Mouse (Mus musculus) stomach, postnatal 0 days (tissue): ENCODE data around the gene Gramd4. TPM values are rescaled to one million over a fixed set of nuclear protein-coding genes. Genes with fewer than 3 reads are reported as not detected.
A peak's percentile ranks its signal among the peaks of the same experiment; 100 is the strongest.

Experiments used
- ATAC-seq: fragments of 200-750 bp; cut with Nextera tagmentation; 2 replicates; pipeline ENCODE4 v1.8.0; 2017; ENCODE audit not compliant: low FRiP score, low TSS enrichment
- DNase-seq: peaks from one replicate; pipeline ENCODE4 v3.0.0-alpha.2; 2016; ENCODE audit warnings: low spot score
- H3K27ac ChIP-seq: fragments of 300-500 bp; sonication (generic); replicated peaks from 2 replicates; pipeline ENCODE4 v1.5.1; 2014; ENCODE audit warnings: mild to moderate bottlenecking, control low read depth
- H3K27me3 ChIP-seq: fragments of 300-500 bp; sonication (generic); 2 replicates; pipeline ENCODE4 v1.6.1; 2014; ENCODE audit warnings: low read length; ENCODE audit not compliant: control insufficient read depth, insufficient read depth
- H3K36me3 ChIP-seq: fragments of 300-500 bp; sonication (generic); 2 replicates; pipeline ENCODE4 v1.6.1; 2014; ENCODE audit warnings: low read length, mixed read lengths; ENCODE audit not compliant: control insufficient read depth, insufficient read depth
- H3K4me1 ChIP-seq: fragments of 300-500 bp; sonication (generic); replicated peaks from 2 replicates; pipeline ENCODE4 v1.6.1; 2014; ENCODE audit warnings: antibody characterized with exemption; ENCODE audit not compliant: control insufficient read depth, insufficient read depth
- H3K4me2 ChIP-seq: fragments of 300-500 bp; sonication (generic); replicated peaks from 2 replicates; pipeline ENCODE4 v1.6.1; 2014; ENCODE audit warnings: low read depth, mild to moderate bottlenecking, control low read depth, moderate library complexity
- H3K4me3 ChIP-seq: fragments of 300-500 bp; sonication (generic); 2 replicates; pipeline ENCODE4 v1.5.1; 2014; ENCODE audit warnings: low read depth, low read length, control low read depth
- H3K9ac ChIP-seq: fragments of 300-500 bp; sonication (generic); 2 replicates; pipeline ENCODE4 v1.6.1; 2014; ENCODE audit warnings: mild to moderate bottlenecking, low read length, control low read depth, mixed read lengths
- H3K9me3 ChIP-seq: fragments of 300-500 bp; sonication (generic); 2 replicates; pipeline ENCODE4 v1.6.1; 2016; ENCODE audit warnings: low read length; ENCODE audit not compliant: control insufficient read depth
- CTCF ChIP-seq: IDR thresholded peaks from 2 replicates; pipeline ENCODE4 v1.5.1; 2016; ENCODE audit warnings: antibody characterized with exemption, low read depth, mild to moderate bottlenecking, moderate library complexity
- EP300 ChIP-seq: optimal IDR thresholded peaks from 2 replicates; pipeline ENCODE3; 2016; ENCODE audit warnings: antibody characterized with exemption
- WGBS: fragments of 180-500 bp; shearing (Covaris S2); extraction: QIAGEN DNeasy Blood & Tissue Kit; methylation state at CpG from one replicate; pipeline ENCODE4 v1.1.7; 2014; 5-methylcytosine and 5-hydroxymethylcytosine counted together
- polyA plus RNA-seq: library from polyadenylated mRNA; unstranded; fragments of >200 nt; fragmentation: Nextera tagmentation; extraction: Ambion mirVana; gene quantifications from 2 replicates; pipeline ENCODE4 v1.2.1, GENCODE M21; 2015

Gene Gramd4
- polyA plus RNA-seq, 1 experiment from 2014 or later = 11.1 TPM

DNA sequence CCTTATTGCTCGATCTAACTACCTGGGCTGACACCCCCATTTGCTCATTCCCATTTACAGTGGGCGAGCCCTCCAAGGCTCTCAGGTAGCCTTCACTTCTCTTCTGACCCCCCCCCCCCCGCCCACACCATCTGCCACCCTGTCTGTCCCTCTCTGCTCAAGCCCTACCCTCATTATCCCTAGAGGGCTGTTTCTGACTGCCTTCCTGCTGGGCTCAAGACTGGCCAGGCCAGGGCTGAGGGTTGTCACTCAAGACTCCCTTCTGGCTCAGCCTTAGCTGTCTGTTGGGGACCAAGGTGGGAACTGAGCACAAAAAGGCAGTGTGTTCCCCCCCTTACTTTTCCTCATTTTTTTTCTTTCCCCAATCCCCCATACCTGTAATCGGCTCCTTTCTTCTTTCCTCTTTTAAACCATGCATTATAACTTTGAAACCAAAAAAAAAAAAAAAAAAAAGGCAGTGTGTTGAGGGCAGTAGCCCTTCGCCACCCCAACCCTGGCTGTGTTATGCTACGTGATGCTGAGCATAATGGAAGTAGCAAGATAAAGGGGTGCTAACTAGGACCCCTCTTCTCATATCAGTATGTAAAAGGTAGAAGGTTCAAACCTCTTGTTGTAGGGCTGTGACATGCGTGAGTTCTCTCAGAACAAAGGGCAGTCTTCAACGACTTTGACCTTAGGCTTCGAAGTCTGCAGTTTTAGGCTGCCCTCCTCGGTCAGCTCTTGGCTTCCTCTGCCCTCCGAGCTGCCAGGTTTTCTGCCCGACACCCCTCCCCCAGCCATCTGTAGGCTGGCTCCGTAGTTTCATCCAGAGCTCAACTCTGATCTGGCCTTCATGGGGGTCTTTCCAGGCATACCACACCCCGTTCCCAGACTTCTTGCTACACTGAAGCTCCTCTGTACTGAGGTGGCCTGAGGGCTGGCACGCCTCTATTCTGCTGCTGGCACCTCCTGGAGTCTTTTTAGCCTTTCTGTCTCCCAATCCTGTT lies 59.9 kb downstream of the Gramd4 start:
- Histone ChIP-seq H3K36me3 (peaks cover 6% of the 10 kb centered on the region), H3K4me1 (peaks cover 2% of the 10 kb centered on the region; the same call in 1 of the 2 replicates), H3K27me3 (no peaks in the 10 kb centered on the region), H3K9ac (no peak overlapping the region), H3K4me3 (no peak overlapping the region), H3K4me2 (no peak overlapping the region), H3K9me3 (no peaks in the 10 kb centered on the region), H3K27ac (no peak overlapping the region)
- 77% methylated on average over 15 of the region's 15 CpGs for WGBS
- DNase-seq (no peak), ATAC-seq (no peak)
- TF ChIP-seq CTCF = no peak
- no peak for TF ChIP-seq EP300

DNA sequence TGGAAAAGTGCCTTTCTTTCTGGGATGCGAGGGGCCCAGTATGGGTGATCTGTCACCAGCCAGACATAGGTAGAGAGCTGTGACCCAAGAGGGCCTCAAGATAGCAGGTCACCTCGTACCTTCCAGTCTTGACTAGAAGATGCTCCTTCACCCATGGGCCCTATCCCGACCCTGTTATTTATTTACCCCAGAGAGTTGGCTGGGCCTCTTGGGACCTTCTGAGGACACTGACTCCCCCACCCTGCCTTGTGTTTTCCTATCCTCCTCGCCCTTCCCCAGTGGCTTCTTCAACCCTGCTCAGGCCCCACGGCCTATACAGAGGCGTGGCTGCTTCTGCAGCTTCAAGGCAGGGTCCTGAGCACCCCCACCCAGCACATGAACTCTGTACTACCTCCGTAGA lies 61.7 kb downstream of the Gramd4 start:
- Histone ChIP-seq H3K9ac (no peak overlapping the region), H3K4me3 (no peak overlapping the region), H3K9me3 (no peaks in the 10 kb centered on the region), H3K4me2 (no peak overlapping the region), H3K27ac (no peak overlapping the region), H3K27me3 (no peaks in the 10 kb centered on the region), H3K36me3 (peaks cover 9% of the 10 kb centered on the region), H3K4me1 (no peaks in the 10 kb centered on the region)
- WGBS = 78% methylated on average over 7 of the region's 7 CpGs
- no peak for TF ChIP-seq EP300
- no peak for TF ChIP-seq CTCF
- ATAC-seq = no peak
- DNase-seq = no peak

DNA sequence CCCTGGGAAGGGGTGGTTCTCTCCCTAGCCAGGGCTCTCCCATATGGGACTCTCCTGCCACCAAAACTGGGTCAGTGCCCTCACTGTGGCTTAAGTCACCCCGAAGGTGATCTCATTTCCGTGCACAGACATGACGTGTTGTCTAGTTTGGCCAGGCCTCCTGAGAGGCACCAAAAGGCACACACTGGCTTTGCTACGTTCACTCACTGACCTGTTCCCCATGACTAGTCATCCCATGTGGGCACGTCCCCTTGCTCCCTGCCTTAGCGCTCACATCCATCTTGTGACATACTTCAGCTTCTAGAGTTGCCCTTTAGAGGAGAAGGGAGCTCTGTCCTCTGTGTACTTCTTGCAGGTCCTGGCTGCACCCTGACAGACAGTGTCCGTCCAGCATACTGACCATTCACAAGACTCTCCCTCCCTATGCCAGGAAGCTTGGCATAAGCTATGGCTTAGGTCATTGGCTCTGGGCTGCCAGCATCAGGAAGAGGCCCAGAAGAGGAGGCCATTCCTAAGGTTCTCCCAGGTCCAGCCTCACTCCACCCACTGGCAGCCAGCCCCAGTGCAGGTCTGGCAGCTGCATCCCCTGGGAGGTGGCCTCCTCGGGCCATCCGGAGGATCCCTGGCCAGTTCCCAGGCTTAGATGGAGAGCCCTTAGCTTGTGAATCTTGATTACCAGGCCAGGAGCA lies 64.9 kb downstream of the Gramd4 start:
- TF ChIP-seq EP300 (no peak), CTCF (no peak)
- no peaks in the 10 kb centered on the region for H3K9me3 ChIP-seq
- DNase-seq = no peak
- ATAC-seq = no peak
- no peaks in the 10 kb centered on the region for H3K4me1 ChIP-seq
- peaks cover 9% of the 10 kb centered on the region for H3K36me3 ChIP-seq
- no peak overlapping the region for H3K4me2 ChIP-seq
- no peak overlapping the region for H3K4me3 ChIP-seq
- no peaks in the 10 kb centered on the region for H3K27me3 ChIP-seq
- no peak overlapping the region for H3K27ac ChIP-seq
- 78% methylated on average over 9 of the region's 9 CpGs for WGBS
- H3K9ac ChIP-seq = no peak overlapping the region

DNA sequence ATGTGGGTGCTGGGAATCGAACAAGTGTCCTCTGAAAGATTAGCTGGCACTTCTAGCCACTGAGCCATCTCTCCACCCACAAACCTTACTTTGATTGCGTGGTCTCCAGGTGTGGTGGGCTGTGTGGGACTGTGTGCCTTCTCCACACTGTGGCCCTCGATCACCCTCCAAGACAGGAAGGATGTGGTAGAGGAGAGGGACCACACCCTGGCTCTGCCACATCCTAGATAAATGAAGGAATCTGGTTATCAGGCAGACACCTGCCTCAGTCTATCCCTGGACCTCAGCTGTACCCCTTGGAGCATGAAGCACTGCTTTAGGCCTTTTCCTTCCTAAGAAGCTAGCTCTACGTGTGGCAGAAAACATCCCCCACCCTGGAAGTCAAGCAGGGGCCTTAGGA lies 65.9 kb downstream of the Gramd4 start:
- peaks cover 12% of the 10 kb centered on the region for H3K36me3 ChIP-seq
- no peak overlapping the region for H3K4me2 ChIP-seq
- H3K9me3 ChIP-seq = no peaks in the 10 kb centered on the region
- no peak overlapping the region for H3K4me3 ChIP-seq
- H3K27me3 ChIP-seq = no peaks in the 10 kb centered on the region
- DNase-seq (no peak), ATAC-seq (no peak)
- H3K4me1 ChIP-seq = no peaks in the 10 kb centered on the region
- TF ChIP-seq EP300 (no peak), CTCF (no peak)
- H3K9ac ChIP-seq = no peak overlapping the region
- WGBS = 94% methylated on average over 4 of the region's 4 CpGs
- H3K27ac ChIP-seq = no peak overlapping the region

GRCm38 (mm10) chr15:86124359-86124758 lies 66.9 kb downstream of the Gramd4 start:
- H3K4me3 ChIP-seq = no peak overlapping the region
- DNase-seq (peak; percentile 82), ATAC-seq (peak; percentile 51)
- no peaks in the 10 kb centered on the region for H3K27me3 ChIP-seq
- no peak overlapping the region for H3K9ac ChIP-seq
- H3K4me2 ChIP-seq = no peak overlapping the region
- no peaks in the 10 kb centered on the region for H3K4me1 ChIP-seq
- no peak overlapping the region for H3K27ac ChIP-seq
- TF ChIP-seq CTCF (peak; percentile 83), EP300 (no peak)
- no peaks in the 10 kb centered on the region for H3K9me3 ChIP-seq
- WGBS = 38% methylated on average over 1 of the region's 1 CpGs
- H3K36me3 ChIP-seq = peaks cover 20% of the 10 kb centered on the region

GRCm38 (mm10) chr15:86129036-86129435 lies 71.5 kb downstream of the Gramd4 start:
- TF ChIP-seq EP300 (no peak), CTCF (no peak)
- no peak overlapping the region for H3K27ac ChIP-seq
- H3K4me1 ChIP-seq = no peaks in the 10 kb centered on the region
- DNase-seq (no peak), ATAC-seq (no peak)
- H3K9me3 ChIP-seq = no peaks in the 10 kb centered on the region
- peaks cover 27% of the 10 kb centered on the region for H3K36me3 ChIP-seq
- H3K4me3 ChIP-seq = no peak overlapping the region
- WGBS = 81% methylated on average over 3 of the region's 3 CpGs
- no peak overlapping the region for H3K4me2 ChIP-seq
- no peak overlapping the region for H3K9ac ChIP-seq
- no peaks in the 10 kb centered on the region for H3K27me3 ChIP-seq
